Mouse (Mus musculus) midbrain, embryonic 16.5 days (tissue): ENCODE measurements around the gene Ehf. TPM values are rescaled to one million over a fixed set of nuclear protein-coding genes. Genes with fewer than 3 reads are reported as not detected.

Experiments used
- ATAC-seq: fragments of 200-750 bp; cut with Nextera tagmentation; 2 replicates; pipeline ENCODE4 v1.8.0; 2017; ENCODE audit warnings: moderate TSS enrichment
- H3K27ac ChIP-seq: fragments of 300-500 bp; sonication (generic); 2 replicates; pipeline ENCODE4 v1.5.1; 2014; ENCODE audit warnings: mild to moderate bottlenecking, low read length, mixed read lengths
- H3K27me3 ChIP-seq: fragments of 300-500 bp; sonication (generic); 2 replicates; pipeline ENCODE4 v1.6.1; 2014; ENCODE audit warnings: low read depth, low read length, mixed read lengths; ENCODE audit not compliant: control insufficient read depth, insufficient read depth
- H3K36me3 ChIP-seq: fragments of 300-500 bp; sonication (generic); 2 replicates; pipeline ENCODE4 v1.6.1; 2014; ENCODE audit warnings: mild to moderate bottlenecking, low read length, moderate library complexity, mixed read lengths; ENCODE audit not compliant: control insufficient read depth, insufficient read depth
- H3K4me1 ChIP-seq: fragments of 300-500 bp; sonication (generic); 2 replicates; pipeline ENCODE4 v1.6.1; 2014; ENCODE audit warnings: mild to moderate bottlenecking, low read length, mixed read lengths; ENCODE audit not compliant: control insufficient read depth, insufficient read depth
- H3K4me2 ChIP-seq: fragments of 300-500 bp; sonication (generic); 2 replicates; pipeline ENCODE4 v1.6.1; 2014; ENCODE audit warnings: mild to moderate bottlenecking, low read length, mixed read lengths
- H3K4me3 ChIP-seq: fragments of 300-500 bp; sonication (generic); 2 replicates; pipeline ENCODE4 v1.5.1; 2014; ENCODE audit warnings: low read depth, mild to moderate bottlenecking, low read length, moderate library complexity, mixed read lengths
- H3K9ac ChIP-seq: fragments of 300-500 bp; sonication (generic); 2 replicates; pipeline ENCODE4 v1.6.1; 2014; ENCODE audit warnings: low read depth, low read length, mixed read lengths
- H3K9me3 ChIP-seq: fragments of 300-500 bp; sonication (generic); replicated peaks from 2 replicates; pipeline ENCODE4 v1.6.1; 2014; ENCODE audit warnings: mild to moderate bottlenecking, low read length, mixed read lengths; ENCODE audit not compliant: control insufficient read depth, poor library complexity, severe bottlenecking
- WGBS: fragments of 180-500 bp; shearing (Covaris S2); extraction: QIAGEN DNeasy Blood & Tissue Kit; methylation state at CpG from one replicate; pipeline ENCODE4 v1.1.7; 2014; 5-methylcytosine and 5-hydroxymethylcytosine counted together
- polyA plus RNA-seq: library from polyadenylated mRNA; unstranded; fragments of >200 nt; fragmentation: Nextera tagmentation; extraction: Ambion mirVana; gene quantifications from 2 replicates; pipeline ENCODE4 v1.2.1, GENCODE M21; 2015

Gene Ehf
- polyA plus RNA-seq, 1 experiment from 2014 or later, result 0.19 TPM

DNA sequence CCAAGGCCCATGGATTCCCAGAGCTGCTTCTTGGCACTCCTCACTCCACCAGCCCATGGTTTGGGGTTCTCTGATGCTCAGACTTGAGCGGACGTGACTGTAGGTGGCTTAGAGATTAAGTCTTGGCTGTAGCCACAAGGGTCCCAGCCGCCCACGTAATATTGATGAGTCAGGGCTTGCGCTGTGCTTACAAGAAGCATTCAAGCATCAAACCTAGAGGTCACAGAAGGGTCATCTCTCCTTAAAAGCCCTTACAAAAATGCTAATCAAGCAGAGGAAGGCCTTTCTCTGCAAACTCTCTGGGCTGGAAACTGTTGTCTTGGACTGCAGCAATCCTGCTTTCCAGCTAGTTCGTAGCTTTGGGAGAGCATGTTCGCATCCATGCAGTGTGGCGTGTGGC is 88.2 kb downstream of the Ehf start:
- Histone ChIP-seq H3K27ac (no peak overlapping the region), H3K9me3 (no peaks in the 10 kb centered on the region), H3K36me3 (no peaks in the 10 kb centered on the region), H3K4me2 (no peak overlapping the region), H3K9ac (no peak overlapping the region), H3K4me1 (no peaks in the 10 kb centered on the region), H3K4me3 (no peak overlapping the region), H3K27me3 (no peaks in the 10 kb centered on the region)
- ATAC-seq, result no peak
- 36% methylated on average over 8 of the region's 8 CpGs for WGBS

DNA sequence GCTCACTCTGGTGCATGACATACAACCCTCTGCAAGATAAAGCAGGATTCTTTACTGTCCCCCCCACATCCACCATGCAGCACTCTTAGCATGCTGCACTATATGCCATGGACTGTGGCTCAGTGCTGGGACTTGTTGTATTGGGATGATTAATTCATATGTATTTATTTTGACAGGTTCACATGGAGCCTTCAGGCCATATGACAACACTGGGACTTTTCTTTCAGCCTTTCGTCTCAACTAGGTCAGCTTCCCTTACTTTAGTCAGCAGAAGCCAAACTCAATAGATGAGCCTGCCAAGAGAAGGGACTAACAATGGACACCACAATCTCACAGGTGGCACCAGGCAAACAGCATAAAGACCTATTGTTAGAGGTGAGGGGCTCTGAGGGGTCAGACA is 89.5 kb downstream of the Ehf start:
- Histone ChIP-seq H3K4me1 (no peaks in the 10 kb centered on the region), H3K9ac (no peak overlapping the region), H3K27me3 (no peaks in the 10 kb centered on the region), H3K9me3 (no peaks in the 10 kb centered on the region), H3K36me3 (no peaks in the 10 kb centered on the region), H3K4me3 (no peak overlapping the region), H3K27ac (no peak overlapping the region), H3K4me2 (no peak overlapping the region)
- 47% methylated on average over 1 of the region's 1 CpGs for WGBS
- no peak for ATAC-seq

Other genes with a start within 250 kb of the Ehf start
- gene Pdhx, start 229.8 kb downstream of the Ehf start, polyA plus RNA-seq, result 70.9 and 74.8 TPM in 2 replicates
- 43.0 and 43.3 TPM in 2 replicates for gene Apip, start 229.6 kb downstream of the Ehf start, polyA plus RNA-seq
- gene Elf5, start 108.4 kb upstream of the Ehf start, polyA plus RNA-seq, result not detected in 2 replicates
- 86.5 and 92.6 TPM in 2 replicates for gene Cat, start 181.9 kb upstream of the Ehf start, polyA plus RNA-seq